Mouse (Mus musculus): ENCODE measurements around the gene Nme9.
A peak's percentile ranks its signal among the peaks of the same experiment; 100 is the strongest.

The Nme9 gene

DNA sequence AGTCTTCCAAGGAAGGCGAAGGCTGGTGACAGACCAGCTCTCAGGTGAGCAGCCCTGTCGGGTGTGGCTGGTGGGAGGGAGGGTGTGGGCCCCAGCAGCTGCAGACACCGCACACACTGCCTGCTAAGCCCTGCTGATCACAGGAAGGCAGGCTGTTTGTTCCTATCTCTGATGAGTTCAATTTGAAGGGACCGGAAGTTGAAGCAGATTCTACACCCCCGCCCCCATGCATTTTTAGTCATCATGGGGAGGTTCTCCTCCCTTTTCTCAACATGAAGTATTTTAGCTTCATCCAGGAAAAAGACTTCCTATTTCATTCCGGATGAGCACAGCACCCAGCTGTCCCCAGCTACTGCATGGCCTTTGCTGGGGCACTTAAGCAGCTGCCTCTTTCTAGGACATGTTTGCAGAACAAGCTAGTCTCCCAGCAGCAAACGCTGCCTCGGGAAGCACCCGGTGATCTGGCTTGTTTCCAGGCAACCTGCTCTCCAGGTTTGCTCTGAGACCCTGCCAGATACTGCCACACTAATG lies 28.0 kb downstream of the Nme9 start:
- no peak for DNase-seq (ENCODE audit: extremely low read depth, low read depth)

DNA sequence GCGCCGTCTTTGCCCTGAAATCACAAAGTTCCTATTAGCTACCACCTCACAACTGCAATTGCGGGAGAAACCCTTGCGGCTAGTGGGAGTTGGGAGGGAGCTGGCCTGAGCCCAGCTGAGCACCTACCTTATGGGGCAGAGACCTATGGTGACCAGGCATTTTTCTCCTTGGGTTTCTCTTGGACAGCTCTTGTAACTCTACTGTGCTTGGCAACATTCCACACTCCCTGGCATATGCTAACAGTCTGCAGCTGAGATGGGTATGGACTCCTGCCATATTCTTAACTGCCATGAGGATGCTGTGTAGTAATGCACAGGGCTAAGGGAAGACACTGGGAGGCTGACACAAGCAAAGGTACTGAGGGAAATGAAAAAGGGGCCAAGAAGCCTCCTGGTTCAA lies 29.5 kb downstream of the Nme9 start:
- no peak for DNase-seq (ENCODE audit: extremely low read depth, low read depth)

GRCm38 (mm10) chr9:99483191-99483590 lies 31.9 kb downstream of the Nme9 start:
- no peak for DNase-seq (ENCODE audit: extremely low read depth, low read depth)

DNA sequence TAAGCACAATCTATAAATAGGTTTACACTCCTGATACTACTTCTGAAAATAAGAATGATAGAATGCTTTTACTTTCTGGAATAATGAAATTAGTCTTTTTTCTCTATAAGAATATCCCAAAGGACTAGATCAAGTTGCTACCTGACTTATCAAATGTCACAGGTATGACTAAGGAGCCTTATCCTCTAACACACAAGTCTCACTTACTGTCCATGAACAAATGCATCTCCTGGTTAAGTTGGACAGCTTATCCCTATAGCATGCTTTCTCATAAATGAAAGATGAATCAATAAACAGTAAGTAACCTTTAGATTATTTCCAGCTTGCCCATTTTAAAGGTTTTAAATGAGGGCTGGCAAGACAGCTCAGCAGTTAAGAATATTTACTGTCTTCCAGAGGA lies 33.4 kb downstream of the Nme9 start:
- DNase-seq (ENCODE audit: extremely low read depth, low read depth): no peak

DNA sequence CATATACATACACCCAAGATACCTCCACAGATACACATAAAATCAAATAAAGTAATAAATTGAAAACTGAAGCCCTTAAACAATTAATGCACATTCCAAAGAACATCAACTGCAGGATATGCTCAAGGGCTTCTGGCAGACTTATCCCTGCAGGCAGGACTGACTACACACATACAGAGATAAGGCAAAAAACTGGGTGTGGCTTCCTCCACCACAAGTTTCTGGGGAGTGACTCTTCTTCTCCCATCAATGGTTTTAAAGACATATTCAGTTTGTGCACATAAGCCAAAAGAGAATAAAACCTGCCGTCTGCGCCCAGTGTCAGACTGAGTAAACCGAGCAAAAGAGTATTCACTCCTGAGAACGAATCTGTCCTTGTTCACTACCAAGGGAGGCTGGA lies 33.9 kb downstream of the Nme9 start:
- peak; percentile 73 for DNase-seq (ENCODE audit: extremely low read depth, low read depth)

GRCm38 (mm10) chr9:99487126-99487695 lies 35.9 kb downstream of the Nme9 start:
- DNase-seq (ENCODE audit: extremely low read depth, low read depth): no peak

DNA sequence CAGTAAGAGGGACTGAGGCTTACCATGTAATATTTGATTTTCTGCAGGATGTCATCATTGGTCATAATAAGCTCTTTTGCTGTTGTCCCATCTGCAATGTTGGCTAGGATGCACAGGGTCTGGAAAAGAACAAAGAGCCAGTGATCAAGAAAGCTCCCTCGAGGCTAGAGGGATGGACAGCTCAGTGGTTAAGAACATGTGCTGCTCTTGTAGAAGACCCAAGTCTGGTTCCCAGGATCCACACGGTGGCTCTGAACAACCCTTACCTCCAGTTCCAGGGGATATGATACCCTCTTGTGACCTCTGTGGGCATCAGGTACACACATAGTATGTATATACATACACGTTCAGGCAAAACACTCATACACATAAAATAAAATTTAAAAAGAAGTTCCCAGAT lies 36.6 kb downstream of the Nme9 start:
- DNase-seq (ENCODE audit: extremely low read depth, low read depth): no peak

DNA sequence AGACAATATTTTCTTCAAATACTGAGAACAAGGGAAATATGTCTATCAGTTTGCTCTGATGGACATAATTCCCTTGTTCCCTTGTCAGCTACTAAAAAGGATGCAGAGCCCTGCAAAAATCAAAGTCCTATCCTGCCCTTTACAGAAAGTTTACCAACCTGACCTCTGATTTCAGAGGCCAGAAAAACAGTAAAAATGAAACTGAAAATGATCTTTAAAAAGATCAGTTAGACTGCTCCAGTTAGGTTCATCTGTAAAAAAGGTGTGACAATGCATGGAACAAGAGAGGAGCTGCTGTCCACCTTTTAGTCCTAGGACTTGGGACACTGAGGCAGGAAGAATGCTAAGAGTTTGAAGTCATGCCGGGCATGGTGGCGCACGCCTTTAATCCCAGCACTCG lies 39.8 kb downstream of the Nme9 start:
- no peak for DNase-seq (ENCODE audit: extremely low read depth, low read depth)

DNA sequence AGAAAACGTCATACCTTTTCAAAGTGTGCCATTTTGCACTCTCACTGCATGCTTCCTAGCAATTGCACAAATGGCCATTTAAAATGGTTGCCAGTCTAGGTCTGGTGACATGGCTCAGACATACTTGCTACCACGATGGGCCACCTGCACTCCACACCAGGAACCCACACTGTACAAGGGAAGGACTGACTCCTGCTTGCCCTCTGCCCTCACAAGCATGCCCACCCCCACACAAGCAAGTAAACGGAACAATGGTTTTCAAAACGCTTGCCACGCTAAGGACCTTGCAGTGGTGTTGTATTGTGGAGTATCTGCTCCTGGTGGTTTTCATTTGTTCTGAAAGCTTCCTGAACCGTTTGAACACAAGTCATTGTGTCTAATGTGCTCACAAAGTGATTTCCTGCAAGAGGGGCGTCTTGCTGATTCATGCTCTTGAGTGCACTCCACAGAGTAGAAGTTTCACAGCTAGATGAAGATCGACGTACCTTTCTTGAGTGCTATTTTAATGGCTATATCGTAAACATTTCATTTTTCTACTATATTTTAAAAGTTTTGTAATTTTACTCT lies 41.4 kb downstream of the Nme9 start:
- DNase-seq (ENCODE audit: extremely low read depth, low read depth): no peak

- no peak for DNase-seq (ENCODE audit: extremely low read depth, low read depth)
These were observed 48.1 kb downstream of the Nme9 start for GRCm38 (mm10) chr9:99499336-99499735.

GRCm38 (mm10) chr9:99505875-99506274 lies 54.6 kb downstream of the Nme9 start:
- DNase-seq (ENCODE audit: extremely low read depth, low read depth): no peak

Data from MEL-GATA-1-ER (cell line).